Mouse (Mus musculus) stomach, postnatal 0 days (tissue): ENCODE measurements around the gene Bace1.

Source experiments
- CTCF ChIP-seq: IDR thresholded peaks from 2 replicates; pipeline ENCODE4 v1.5.1; 2016; ENCODE audit warnings: antibody characterized with exemption, low read depth, mild to moderate bottlenecking, moderate library complexity
- EP300 ChIP-seq: optimal IDR thresholded peaks from 2 replicates; pipeline ENCODE3; 2016; ENCODE audit warnings: antibody characterized with exemption

GRCm38 (mm10) chr9:45795722-45796121 lies 42.7 kb upstream of the Bace1 start:
- TF ChIP-seq CTCF (no peak), EP300 (no peak)
